Mouse (Mus musculus) spleen, adult 12 weeks (tissue): ENCODE measurements around the gene Calhm6.

Source experiments
- DNase-seq: peaks from one replicate; pipeline ENCODE4 v3.0.0; 2022; ENCODE audit warnings: low spot score

The Calhm6 gene

GRCm38 (mm10) chr10:34127392-34128378 lies at the start of gene Calhm6:
Gene Calhm6 (minus strand): TSS chr10:34127984.
- DNase-seq = peak; percentile 9

- DNase-seq = no peak
These were observed 48.3 kb upstream of the Calhm6 start for GRCm38 (mm10) chr10:34175870-34176606.

DNA sequence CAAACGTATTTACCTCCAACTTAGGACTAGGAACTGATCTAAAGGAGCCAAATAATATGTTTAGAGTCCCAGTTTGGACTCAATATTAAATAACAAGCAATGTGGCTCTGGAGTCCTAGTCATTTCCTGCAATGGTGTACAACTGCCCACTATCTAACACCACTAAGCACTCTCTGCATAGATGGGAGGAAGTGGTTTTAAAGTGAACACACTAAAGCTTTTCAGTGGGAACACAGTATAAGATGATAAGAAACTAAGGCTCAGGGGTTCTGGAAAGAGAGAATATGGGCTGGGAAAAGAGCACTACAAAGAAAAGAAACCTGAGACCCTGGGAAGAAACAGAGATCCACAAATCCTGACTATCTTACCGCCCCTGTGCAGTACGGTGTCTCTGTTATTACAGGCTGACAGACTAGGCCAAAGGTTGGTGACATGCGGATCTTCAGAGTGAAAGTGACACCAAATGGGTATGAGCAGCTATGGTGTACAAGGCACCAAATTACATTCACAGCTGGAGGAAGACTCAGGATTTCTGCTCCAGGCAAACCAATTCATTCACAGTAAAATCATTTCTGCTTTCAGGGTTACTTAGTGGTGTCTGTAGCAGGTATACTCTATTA lies 45.0 kb upstream of the Calhm6 start:
- DNase-seq = no peak

DNA sequence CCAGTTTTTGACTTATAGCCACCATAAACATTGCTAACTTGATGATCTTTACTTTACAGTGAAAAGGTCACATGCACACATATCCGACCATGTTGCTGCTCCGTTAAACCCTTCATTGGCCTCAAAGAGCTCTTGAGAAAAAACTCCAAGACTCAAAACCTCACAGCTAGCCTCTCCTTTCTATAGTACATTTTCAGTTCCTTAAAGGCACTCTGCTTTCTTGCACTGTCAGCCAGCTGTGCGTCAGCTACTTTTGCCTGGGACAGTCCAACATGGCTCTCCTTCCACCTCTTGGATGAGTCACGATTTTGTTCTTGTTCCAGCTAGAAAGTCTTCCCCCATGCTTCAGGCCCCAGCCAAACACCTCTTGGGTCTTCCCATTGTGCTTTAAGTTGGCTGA lies 43.9 kb upstream of the Calhm6 start:
- no peak for DNase-seq

GRCm38 (mm10) chr10:34171191-34171590 lies 43.4 kb upstream of the Calhm6 start:
- no peak for DNase-seq

DNA sequence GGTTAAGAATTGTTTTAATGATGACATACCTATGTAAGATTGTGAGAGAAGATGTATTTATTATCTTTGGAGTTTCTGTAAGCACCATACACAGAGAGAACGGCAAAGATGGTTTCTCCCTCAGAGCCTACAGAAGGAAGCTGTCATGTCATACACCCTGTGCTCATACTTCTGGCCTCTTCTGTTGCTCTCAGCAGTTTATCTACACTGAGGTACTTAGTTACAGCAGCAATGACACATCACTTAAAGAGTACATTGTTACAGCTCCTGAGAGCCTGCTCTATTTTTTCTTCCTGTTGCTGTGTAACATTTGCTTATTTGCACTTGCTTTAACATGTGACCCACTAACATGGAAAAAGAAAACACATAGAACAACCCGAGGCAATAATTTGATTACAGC lies 39.2 kb upstream of the Calhm6 start:
- DNase-seq = no peak

DNA sequence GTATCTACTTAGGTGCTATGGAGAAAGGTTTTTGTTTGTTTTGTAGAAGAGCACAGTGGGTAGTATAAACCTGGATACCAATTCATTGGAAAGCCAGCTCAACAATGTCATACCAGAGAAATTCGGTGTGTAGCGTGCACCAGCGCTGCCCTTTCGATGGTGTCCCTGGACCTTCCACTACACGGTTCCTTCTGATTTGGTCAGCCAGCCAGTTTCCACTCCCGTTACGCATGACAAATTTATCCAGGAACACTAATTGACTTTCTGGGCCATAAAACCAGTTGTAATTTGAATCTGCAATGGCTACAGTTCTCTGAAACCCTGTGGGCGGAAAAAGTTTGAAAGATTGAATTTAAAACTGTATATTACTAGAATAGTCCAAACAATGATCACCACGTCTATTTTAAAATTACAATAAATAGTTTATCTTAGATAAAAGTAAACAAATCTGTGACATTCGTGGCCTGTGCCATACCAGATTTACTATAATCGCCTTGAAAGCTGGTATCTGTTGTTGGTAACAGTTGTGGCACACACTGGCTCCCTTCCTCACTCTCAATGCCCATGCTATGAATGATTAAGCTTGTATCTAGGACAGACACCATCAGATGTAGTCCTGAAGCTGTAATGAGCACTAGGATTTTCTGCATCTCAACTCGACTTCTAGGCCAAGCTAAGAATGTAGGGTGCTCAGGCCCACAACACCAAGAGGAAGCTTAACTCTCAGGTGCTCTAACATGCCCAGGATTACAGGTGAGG lies 28.2 kb upstream of the Calhm6 start:
- no peak for DNase-seq

GRCm38 (mm10) chr10:34151827-34152226 lies 24.0 kb upstream of the Calhm6 start:
- no peak for DNase-seq

- DNase-seq = no peak
These were observed 22.7 kb upstream of the Calhm6 start for GRCm38 (mm10) chr10:34150454-34150853.

DNA sequence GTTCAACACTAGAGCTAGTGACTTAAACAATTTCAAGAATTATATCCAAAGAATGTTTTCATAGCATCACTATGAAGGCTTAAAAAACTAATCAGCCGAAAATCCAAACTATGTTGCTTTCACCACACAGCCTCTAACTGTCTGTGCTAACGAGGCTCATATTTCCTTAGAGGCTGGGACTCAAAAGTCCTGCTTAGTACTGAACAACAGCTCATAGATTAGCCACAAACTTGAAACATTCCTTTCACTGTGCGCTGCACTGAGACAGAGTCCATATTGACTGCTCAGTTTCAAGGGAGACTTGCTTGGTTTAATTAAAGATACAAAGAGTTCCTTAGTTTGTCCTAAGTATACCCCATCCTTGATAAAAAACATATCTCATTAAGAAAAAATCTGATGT lies 22.0 kb upstream of the Calhm6 start:
- DNase-seq = no peak

DNA sequence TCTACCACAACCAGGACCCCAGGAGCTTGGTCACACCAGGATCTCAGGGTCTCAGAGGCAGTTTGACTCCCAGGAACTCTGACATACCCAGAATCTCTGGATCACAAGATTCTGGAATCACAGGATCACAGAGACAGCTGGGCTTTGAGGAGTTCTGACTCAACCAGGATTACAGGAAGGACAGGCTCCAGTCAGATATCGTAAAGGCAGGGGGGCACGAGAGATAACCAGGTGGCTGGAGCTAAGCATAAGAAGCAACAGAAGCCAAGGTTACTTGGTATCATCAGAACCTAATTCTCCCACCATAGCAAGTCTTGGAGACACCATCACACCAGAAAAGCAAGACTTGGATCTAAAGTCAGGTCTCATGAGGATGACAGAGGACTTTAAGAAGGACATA lies 13.9 kb upstream of the Calhm6 start:
- DNase-seq = no peak

DNA sequence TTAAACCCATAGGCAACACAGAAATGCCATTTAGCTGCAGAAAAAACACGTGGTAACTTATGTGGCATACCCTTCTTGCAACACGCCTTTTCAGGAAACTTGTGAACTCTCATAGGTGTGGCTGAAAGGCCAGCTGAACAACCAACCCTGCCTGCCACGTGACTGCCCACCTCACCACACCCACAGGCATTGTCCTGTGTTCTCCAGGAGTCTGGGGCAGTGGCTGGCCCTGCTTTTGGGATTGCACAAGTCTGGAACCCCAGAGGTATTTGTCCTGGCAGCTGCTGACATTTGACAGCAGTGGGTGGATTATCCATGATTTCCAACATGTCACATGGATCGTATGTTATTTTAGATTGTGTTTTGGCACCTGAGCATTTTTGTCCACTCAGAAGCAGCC lies 12.0 kb upstream of the Calhm6 start:
- no peak for DNase-seq

DNA sequence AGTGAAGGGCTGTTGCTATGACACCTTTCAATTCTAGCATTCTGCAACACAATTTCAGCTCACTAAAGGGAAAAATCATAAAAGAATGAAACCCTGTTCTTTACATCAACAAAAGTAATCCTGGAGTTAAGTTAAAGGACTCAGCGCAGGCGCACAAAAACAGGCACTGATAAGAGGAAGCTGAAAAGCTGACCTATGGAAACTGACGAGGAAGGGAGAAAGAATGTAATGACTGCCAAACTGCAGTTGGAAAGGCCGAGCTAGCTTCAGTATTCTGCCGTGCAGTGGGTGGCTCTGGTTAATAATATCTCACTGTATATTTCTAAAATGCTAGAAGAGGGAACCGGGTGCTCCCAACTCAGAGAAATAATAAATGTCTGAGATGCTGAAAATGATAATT lies 10.2 kb upstream of the Calhm6 start:
- no peak for DNase-seq

DNA sequence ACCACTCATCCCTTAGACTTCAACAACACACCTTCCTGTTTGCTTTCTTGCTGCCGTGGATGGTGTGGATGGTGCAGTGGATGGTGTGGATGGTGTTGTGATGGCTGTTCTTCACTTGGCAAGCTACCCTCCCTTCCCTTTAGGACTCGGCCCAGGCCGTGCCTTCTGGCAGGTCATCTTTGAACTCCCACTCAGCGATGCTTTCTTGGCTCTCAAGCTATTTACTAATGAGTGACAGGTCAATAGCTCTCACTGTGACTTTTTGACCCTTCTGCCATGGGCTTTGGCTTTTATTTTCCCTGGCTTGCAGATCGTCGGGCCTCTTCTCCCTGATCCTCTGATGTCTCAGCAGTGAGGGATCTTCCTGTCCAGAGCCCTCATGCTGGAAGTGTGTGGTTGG lies 8.6 kb upstream of the Calhm6 start:
- DNase-seq = no peak

DNA sequence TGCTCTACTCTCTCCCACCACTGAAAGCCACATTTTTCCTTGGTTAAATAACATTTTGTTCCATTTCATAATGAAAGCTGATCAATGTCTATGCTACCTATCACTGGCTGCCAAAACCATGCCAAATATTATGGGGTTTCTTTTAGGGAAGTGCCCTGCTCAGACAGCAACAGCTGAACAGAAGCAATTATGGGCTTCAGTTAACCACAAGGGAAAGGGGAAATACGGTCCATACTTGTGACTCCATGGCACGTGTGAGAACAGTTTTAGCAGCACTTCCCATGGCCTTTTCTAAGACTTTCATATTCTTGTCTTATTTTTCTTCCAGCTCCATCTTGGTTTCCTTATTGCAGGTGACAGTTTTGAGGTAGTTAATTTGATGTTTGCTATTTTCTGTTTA lies 3.6 kb upstream of the Calhm6 start:
- DNase-seq = no peak

DNA sequence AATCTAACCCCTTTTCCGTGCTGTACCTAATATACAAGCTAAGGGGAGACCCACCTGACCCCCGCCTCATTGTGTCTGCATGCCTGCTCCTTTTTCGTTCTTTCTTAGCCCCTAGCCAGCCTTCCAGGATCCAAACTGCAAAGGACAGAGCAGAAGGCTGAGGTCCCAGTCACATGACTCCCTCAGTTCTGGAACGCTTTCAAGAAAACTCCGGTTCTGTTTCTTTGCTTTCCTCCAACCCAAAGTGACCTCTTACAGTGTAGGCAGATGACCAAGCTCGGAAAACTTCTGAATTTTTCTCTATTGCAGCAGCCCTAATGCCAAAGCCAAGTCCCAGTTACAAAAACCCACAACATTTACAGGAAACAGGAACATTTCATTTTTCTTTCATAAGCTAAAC lies 607 bp upstream of the Calhm6 start:
- no peak for DNase-seq

- no peak for DNase-seq
These were observed 9.4 kb downstream of the Calhm6 start for GRCm38 (mm10) chr10:34118421-34118820.

- no peak for DNase-seq
These were observed 10.0 kb downstream of the Calhm6 start for GRCm38 (mm10) chr10:34117770-34118169.

DNA sequence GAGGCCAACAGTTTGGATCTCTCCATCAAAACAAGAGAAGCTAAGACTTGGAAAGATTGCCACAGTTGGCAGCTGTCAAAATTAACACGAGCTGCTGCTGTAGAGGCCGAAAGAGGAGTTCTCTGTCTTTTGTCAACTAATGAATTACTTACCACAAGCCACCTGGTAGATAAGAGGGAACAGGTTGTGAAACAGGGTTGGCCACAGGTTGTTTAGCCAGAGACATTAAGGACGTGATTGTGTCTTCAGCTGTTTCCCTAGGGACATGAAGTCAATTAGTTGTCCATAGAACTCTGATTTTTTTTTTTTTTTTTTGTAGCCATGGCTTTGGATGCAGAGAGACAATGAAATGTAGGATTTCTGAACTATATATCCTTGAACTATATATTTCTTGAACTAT lies 10.7 kb downstream of the Calhm6 start:
- no peak for DNase-seq

DNA sequence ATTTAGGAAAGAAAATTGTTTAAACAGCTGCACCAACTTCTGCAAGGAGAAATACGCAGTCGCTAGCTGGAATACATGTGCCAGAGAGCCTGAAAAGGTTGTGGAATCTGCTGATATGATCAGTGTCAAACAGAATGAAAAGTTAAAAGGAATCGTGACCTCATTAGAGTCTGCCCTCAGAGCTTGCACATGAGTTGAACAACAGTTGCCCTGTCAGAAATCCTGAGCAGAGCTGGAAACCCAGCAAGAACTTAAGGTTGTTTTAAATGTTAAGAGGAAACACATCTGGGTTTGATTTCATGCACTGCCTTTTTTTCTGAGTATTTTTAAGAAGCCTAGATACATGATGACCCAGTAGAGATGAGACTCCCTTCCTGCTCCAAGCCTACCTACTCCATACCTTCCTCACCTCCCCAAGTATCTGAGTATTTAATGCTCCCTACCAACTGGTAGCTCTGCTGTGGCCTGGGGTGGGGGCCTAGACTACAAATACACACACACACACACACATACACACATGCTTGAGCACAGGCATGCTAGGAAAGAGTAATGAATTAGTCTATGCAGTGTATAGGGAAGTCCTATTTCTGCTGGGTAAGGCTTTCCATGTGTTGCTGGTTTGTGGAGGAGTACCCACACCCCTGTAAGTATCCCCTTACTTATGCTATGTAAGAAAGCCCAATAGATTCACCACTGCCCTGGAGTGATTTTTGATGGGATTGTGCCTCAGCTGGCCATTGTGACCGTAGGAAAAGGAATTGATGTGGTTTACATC lies 15.6 kb downstream of the Calhm6 start:
- DNase-seq = no peak

DNA sequence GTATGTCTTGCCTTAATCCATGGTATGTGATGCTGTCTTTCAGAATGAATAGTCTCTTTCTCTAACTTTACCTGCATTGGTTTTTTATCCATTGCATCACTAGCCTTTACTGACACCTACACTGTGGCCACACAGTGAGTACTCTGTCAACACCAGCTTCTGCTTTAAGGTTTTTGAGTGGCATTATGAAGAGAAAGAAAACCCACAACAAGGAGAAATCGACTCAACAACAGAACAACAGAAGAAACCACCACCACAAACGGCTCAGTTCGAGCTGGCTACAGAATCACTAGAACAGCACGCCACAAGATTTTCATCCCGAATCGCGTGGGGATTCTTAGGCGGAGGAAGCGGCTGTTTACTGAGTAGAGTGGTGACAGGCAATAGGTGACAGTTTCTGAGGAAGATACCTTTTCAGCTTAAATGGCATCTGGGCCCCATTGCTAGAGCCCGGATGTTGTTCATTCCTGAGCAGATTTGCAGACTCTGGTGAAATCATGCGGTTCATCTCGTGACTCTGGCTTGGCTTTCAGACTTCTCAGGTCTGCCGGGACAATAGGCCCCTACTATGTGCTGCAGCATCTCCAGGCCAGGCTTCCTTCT lies 16.8 kb downstream of the Calhm6 start:
- no peak for DNase-seq
